Mouse (Mus musculus): ENCODE data around the gene Gm49388.
A peak's percentile ranks its signal among the peaks of the same experiment; 100 is the strongest.
"Not testable (repeated sequence)": the region's sequence is repeated elsewhere in the genome, so short reads cannot be mapped to it uniquely, and the experiment has no call there.

The Gm49388 gene

DNA sequence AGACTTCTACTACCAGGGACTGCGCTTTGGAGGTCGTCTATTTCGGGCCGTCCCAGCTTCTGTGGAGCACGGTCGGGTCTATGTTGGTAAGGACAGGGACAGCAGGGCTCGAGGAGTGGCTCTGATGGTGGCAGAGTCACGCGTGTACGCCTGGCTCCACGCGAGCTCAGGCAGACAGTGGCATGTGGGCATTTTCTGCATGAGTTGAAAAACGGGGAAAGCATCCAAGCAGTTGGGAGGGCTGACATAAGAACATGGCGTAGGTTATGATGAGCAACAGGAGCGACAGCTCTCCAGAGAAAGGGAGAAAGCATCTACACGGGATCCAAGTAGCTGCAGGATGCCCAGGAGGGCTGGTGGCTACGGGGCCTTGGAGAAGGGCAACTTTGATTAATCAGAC lies 16.9 kb downstream of the Gm49388 start:
- no peak for DNase-seq (ENCODE audit: low spot score)

DNA sequence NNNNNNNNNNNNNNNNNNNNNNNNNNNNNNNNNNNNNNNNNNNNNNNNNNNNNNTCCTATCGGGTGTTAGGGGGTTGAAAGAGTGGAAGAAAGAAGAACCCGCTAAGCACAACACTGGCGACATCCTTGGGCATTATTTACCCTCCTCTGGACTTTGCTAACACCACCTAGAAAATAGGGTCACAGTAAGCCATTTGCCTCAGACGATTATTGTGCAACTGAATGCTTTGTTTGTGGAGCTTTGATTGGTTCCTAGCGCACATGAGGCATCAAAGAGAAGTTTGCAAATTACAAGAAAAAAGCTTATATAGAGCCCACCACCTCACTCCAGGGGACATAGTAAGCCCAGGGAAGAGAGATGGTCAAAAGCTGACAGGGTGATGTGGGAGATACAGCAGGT lies 23.4 kb downstream of the Gm49388 start:
- DNase-seq (ENCODE audit: low spot score) = no peak

DNA sequence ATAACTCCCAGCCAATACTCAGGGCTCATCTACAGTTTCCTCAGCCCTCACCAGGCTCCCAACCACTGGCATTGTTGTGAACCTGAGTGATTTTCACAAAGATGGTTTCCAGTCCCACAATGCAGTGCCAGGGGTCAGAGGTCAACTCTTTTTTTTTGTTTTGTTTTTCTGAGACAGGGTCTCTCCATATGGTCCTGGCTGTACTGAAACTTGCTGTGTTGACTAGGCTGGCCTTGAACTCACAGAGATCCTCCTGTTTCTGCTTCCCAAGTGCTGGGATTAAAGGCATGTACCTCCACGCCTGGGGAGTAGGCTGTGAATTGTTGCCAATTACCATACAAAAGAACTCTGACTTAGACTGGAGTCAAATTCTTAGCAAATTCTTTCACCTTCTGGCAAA lies 24.4 kb downstream of the Gm49388 start:
- no peak for DNase-seq (ENCODE audit: low spot score)

DNA sequence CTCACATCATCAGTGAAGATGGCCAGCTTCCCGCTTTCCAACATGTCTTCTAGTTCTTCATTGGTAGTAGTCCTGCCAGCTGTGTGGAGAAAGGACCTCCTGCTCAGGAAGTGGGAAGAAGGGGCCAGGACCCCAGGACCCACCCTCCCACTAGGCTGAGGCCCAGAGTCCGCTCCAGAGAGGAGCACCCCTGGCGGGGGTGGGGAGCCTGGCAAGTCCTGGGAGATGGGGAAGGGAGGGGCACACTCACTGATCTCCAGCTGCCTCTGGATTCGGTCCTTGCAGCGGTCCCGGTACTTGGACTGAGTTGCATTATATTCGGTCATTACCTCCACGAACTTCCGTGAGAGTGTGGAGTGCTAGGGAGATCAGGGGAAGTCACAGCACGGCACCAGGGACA lies 25.2 kb downstream of the Gm49388 start:
- no peak for DNase-seq (ENCODE audit: low spot score)

DNA sequence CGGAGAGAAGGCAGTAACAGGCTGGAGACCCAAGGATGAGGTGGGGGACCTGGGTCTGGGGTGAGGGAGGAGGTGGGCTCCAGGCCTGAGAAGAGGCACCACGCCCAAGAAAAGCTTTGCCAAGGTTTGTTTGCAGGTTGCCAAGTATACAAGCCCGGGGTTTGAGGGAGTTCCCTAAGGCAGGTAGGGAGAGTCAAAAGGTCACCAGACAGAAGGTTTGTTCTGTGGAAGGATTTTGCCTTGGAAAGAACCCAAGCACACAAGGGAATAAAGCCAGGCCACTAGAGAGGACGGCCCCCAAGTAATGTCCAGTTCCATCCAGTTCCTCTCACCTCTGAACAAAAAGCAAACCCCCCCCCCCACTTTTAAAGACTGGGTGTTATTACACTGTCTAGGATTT lies 25.8 kb downstream of the Gm49388 start:
- no peak for DNase-seq (ENCODE audit: low spot score)

DNA sequence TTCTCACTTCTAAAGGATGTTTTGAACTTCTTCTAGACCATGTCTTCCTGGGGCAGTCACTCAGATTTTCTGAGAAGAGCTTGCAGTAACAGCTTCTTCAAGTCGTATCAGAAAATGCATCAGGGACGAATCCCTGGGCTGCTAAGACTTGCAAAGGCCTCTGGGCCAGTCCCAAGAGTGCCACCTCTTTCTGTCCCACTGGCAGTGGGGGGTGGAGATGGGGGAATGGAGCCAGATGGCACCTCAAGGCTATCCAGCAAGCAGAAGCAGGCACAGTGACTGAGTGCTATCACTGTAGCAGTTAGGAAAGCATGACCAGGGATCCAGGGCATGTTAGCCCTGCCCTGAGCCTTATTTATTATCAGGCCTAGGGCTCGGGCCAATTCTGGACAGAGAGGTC lies 26.9 kb downstream of the Gm49388 start:
- no peak for DNase-seq (ENCODE audit: low spot score)

DNA sequence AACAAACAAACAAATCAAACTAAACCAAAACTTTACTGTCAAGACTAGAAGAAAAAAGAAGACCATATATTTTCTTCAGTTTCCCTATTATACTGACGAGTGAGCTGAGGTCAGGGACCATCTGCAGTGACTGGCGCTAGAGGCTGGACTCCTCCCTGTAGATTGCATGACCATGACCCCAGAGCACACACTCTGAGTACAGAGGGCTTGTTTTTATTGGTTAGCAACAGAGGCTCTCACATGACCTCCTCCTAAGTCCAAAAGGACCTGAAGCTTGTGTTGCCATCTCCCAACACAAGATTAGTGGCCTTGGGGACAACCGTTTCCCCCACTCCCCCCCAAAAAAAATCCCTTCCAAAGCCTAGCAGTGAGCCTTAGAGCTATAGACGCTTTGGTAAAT lies 28.4 kb downstream of the Gm49388 start:
- no peak for DNase-seq (ENCODE audit: low spot score)

DNA sequence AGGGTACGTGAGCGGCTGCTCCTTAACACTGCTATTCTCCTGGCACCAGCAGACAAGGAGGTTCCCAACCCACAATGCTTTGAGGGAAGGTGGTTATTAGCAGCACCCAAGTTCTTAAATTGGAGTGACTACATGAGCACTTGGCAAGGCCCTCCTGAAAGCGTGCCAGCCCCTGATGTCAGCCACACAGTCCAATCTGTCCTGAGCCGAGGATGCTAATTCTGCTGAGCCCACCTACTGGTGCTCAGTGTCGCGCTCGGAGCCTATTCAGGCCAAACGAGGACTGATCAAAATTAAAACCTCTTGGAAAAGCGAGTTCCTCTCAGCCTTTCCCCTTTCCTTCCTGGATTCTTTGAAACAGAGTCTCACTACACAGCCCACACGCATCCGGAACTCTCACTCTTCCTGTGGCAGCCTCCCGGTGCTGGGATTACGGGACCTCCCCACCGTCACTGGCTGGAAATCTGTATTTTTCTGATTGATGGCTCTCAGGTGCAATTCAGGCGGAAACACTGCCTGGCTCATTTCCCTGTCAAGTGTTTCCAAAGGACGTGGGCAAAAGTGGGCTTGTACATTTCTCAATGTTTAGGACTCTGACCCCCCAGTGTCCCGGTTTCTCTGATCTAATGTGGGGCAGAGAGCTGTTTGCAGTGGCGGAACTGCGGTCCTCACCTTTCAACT lies 29.0 kb downstream of the Gm49388 start:
- DNase-seq (ENCODE audit: low spot score) = no peak

DNA sequence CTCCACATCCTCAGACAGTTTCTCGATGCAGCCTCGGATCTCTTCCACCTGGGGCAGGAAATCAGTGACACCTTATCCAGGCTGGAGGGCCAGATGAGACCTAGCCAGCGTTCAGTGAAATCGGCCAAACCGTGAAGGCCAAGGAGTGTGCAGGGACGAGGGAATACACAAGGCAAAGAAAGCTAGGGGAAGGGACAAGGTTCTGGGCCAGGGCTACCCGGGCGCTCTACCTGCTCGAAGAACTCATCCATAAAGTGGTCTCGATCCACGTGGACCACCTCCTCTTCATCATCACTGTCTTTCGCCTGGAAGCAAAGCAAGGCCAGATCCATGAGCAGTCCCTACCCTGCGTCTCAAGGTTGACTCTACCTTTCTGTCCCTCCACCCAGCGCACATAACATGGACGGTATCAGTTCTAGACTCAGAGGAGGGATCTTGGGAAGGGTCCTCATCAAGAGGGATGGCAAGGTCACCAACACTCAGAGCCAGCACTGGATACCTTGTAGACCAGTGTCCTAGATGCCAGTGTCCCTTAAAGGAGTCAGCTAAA lies 29.8 kb downstream of the Gm49388 start:
- DNase-seq (ENCODE audit: low spot score) = no peak

DNA sequence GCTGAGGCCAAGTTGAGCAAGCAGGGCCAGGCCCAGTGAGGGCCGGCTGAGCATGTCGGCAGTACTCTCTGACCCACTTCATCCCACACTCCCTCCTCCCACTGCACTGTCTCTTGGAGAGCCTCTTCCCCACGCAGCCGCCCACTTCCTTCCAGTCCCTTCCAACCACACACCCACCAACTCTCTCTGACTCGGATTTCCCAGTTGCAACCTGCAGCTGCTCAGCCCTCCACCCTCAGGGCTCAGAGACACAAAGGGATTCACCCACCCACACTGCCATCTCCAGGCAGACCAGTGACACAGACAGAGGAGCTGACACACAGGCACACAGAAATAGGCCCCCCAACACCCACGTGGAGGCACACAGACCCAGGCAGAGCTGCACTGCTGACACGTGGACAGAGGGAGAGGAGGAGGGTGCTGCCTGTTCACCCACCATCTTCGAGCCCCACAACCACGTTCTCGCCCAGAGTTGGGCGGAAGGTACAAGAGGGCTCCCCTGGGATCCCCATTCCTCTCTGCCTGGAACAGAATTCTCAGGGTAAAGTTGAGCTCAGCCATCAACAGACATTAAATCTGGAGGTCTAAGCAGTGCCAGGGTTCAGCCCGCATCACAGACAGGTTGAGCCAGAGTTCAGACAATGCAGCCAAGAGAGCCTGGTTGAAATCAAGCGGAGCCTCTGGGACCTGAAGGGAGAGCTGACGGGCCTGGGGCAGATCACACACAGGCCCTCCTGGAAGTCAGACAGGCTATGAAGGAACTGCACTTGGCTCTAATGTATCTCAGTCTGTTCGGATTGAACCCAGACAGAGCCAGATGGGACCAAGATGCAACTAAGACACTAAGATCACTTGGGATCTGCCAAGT lies 30.8 kb downstream of the Gm49388 start:
- no peak for DNase-seq (ENCODE audit: low spot score)

DNA sequence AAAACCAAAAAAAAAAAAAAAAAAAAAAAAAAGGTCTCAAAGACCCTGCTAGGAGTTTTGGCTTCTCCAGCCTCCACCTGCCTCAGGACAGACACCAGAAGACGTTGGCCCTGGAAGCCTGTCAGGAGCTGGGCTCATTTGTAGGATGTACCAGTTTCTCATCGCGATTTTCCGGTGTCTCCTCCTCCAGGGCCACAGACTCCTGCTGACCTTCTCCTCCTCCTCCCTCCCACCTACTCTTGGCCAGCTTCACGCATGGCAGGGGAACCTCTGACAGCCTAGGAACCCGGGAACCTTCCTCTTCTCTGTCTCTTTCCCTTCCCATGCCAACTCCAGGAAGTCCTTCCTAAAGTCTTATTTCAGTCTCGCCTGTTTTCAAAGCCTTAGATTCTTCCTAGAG lies 31.6 kb downstream of the Gm49388 start:
- no peak for DNase-seq (ENCODE audit: low spot score)

DNA sequence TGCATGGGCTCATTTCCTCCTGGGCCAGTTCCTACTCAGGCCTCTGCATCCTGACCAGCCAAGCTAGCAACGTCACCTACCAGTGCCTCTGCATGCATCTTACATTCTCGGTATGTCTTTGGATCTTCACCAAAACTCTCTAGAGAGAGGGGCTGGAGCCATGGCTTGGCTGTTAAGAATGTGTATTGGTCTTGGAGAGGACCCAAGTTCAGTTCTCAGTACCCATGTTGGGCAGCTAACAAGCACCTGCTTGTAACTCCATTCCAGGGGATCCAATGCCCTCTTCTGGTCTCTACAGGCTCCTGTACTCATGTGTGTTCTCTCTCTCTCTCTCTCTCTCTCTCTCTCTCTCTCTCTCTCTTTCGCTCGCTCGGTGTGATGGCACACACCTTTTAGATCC lies 32.4 kb downstream of the Gm49388 start:
- no peak for DNase-seq (ENCODE audit: low spot score)

DNA sequence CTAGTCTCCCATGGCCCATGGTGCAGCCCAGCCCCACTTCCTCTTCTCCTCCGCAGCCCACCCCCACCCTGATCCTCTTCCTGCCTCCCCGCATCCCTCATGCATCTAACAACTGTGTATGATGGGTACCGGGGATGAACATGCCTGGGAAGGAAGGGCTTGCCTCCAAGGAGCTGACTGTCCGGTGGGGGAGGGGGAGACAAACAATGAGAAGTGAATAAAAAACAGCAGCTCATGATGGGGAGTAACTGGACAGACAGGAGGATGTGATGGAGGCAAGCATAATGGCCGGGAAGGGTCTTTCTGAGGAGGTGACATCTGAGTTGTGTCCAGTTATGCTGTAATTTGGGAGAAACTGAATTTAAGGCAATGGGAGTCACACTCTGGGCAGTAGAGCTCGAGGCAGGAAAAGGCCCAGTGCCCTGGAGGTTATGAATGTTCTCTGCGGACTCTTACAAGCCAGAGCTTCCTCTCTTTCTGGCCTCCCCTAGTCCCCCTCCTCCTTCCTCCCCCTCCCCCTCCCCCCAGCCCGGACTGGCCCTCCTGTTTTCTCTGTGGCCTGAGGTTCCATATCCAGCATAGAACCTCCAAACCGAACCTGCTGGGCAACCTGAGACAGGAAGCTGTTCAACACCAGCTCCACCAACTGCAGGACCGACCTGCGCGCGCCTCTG lies 35.6 kb downstream of the Gm49388 start:
- DNase-seq (ENCODE audit: low spot score) = no peak

DNA sequence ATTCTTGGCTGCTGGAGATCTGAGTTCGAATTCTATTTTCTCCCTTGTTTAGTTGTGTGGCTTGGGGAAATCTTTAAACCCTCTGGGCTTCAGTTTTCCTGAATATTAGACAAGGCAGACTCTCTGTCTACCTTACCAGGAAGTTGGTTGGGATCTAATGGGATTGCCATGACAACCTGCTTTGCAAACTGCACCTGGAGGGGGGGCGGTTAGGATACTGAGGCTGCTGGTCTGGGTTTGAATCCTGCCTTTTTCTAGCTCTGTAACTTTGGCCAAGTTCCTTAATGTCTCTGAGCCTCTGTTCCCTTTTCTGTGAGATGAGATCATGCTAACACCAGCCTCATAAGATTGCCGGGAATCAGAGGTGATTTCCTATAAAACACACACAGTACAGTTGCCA lies 37.1 kb downstream of the Gm49388 start:
- no peak for DNase-seq (ENCODE audit: low spot score)

DNA sequence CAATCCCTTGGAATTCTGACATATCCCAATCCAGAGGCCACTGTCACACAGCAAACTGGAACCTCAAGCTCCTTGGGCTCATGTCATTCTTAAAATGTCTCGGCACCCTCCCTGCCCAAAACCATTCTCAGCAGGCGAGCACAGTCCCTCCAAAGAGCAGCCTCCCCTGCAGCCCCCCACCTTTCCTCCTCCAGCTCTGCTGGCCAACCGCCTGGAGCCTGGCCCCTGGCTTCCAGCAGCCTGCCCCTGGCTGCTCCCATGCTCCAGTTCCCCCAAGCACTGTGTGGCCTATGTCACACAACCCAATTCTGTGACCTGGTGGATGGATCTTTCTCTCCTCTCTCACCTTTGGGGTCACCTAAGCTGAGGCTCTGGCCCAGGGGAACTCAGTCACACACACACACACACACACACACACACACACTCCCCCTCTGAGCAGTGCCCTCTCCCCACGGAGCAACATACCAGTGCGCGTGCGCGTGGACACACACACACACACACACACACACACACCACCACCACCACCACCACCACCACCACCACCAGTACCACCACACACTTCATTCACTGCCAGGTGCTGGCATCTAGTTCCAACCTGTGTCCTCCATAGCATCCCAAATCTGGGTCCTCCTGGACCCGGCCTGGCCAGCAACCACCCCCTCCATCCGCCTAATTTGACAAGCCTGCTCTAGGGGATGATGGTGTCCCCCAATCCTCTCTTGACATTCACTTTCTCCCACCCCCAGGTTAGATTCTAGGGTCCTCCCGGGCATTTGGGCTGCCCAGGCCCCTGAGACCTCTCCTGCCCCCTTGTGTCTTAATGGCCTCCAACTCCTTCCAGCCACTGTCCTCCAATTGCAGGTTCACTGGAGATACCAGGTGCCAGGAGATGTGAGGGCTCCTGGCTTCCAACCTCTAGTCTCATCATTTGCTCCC lies 38.1 kb downstream of the Gm49388 start:
- no peak for DNase-seq (ENCODE audit: low spot score)

DNA sequence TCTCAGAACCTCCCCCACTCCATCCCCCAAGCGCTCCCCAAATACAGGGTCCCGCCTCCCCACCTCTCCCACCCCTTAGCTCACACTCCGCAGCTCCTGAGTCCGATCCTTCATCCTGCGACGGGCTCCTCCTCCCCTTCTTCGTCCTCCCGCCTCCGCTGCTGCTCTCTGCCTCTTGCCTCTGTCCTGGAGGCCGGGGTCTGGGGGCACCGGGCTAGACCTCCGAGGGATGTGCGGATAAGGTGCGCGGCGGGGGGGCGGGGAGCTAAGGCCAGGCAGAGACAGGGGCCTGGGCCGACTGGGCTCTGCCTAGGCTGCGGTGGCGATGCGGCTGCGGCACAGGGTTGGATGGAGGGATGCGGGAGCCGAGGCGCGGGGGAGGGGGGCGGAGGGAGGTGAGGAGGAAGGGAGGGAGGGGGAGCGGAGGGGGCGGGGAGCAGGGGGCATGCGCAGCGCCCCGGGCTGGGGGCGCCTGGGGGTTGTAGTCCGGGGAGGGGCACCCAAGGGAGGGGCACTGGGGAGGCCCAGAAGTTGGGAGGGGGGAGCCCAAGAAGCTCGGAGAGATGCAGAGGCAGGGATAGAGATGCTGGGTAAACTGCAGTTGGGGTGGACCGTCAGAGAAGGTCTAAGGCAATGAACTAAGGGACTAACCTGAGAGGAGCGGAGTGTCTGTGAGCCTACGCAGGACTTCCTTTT lies 38.9 kb downstream of the Gm49388 start, which contains the start of the genes Stx4a and Stx1b:
Gene Stx4a, plus strand, starts transcription at position 119 of the 696 bp plus-strand sequence.
Gene Stx1b, minus strand, starts transcription at position 374 of the 696 bp plus-strand sequence.
- no peak for DNase-seq (ENCODE audit: low spot score)

DNA sequence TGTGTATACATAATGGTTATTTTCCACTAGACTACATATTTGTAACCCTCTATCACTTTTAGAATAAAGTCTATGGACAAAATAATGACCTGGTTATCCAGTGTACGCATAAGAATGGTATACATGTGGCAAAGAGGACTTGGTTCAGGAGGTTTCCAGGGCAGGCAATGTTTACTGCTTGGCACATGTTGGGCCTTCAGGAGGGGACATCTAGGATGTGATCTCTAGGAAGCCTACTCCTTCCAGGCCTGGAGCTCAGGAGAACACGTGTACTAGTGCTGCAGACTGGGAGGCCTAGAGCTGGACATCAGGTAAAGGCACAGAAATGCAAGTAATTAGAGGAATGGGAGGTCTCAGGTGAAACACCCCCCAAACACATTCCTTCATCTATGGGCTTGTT lies 50.1 kb downstream of the Gm49388 start:
- no peak for DNase-seq (ENCODE audit: low spot score)

DNA sequence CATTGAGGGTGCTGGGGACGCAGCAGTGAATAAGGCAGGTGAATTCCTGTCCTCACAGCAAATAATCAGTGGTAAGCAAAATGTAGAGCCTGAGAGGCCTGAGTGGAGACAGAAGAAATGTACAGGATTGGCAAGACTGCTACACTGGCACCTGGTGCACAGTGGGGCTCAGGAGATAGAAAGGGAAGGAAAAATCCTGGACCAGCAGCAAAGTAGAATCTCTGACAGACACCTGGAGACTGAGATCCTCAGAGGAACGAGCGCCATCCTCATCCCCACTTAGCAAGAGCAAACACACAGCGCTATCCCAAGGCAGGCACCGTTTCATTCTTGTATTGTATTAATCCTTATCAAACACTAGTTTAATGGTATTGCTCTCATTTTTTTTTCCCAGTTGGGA lies 52.1 kb downstream of the Gm49388 start:
- no peak for DNase-seq (ENCODE audit: low spot score)

DNA sequence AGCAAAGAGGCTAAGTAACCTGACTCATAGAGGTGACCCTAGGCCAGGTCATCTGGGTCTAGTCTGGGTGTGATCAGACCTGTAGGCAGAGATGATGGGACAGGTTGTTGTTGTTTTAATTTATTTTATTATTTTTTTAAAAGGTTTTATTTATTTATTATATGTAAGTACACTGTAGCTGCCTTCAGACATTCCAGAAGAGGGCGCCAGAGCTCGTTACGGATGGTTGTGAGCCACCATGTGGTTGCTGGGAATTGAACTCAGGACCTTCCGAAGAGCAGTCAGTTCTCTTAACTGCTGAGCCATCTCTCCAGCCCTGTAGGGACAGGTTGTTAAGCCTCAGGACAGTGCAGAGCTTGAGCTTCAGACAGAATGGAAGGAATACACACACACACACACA lies 52.5 kb downstream of the Gm49388 start:
- not testable (repeated sequence) for DNase-seq (ENCODE audit: low spot score)

DNA sequence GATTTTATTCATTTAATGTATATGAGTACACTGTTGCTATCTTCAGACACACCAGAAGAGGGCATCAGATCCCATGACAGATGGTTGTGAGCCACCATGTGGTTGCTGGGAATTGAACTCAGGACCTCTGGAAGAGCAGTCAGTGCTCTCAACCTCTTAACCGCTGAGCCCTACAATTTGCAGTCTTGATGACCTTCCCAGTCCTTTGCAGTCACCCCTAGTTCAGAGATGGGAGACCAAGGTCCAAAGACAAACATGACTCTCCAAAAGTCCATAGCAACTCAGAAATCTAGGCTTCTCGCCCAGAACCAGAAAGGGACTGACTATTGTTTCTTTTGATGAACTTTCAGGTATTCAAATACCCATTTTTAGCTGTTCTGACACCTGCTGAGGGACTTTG lies 54.6 kb downstream of the Gm49388 start:
- DNase-seq (ENCODE audit: low spot score) = not testable (repeated sequence)

DNA sequence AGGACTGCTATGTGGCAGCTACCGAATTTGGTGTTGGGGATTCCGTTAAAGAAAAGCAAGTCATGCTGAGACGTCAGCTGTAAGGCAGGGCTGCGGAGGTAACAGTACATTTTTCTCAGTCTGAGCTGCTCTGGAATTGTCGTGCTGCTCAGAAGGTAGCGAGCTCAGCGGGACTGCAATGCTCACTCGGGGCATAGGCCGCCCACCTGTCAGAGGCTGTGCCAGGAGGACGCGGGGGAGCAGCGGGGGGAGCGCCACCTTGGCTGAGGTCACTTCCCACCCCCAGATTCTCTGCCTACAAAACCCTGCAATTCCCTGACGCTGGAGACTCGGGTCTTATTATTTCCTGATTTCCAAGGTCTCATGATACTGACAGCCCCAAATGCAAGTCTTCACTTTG lies 55.5 kb downstream of the Gm49388 start:
- peak; percentile 34 for DNase-seq (ENCODE audit: low spot score)
